Mouse (Mus musculus) kidney, postnatal 0 days (tissue): Measurements from ENCODE around the gene Cdh13. TPM values are rescaled to one million over a fixed set of nuclear protein-coding genes. Genes with fewer than 3 reads are reported as not detected.

Source experiments
- ATAC-seq: fragments of 200-750 bp; cut with Nextera tagmentation; replicated peaks from 2 replicates; pipeline ENCODE4 v1.8.0; 2017; ENCODE audit warnings: low read depth, moderate number of reproducible peaks, moderate TSS enrichment, moderate library complexity; ENCODE audit not compliant: low FRiP score
- DNase-seq: peaks from one replicate; pipeline ENCODE4 v3.0.0-alpha.2; 2016; ENCODE audit warnings: low spot score
- H3K27ac ChIP-seq: fragments of 300-500 bp; sonication (generic); 2 replicates; pipeline ENCODE4 v1.5.1; 2014; ENCODE audit warnings: mild to moderate bottlenecking
- H3K27me3 ChIP-seq: fragments of 300-500 bp; sonication (generic); 2 replicates; pipeline ENCODE4 v1.6.1; 2014; ENCODE audit warnings: low read length, mixed read lengths; ENCODE audit not compliant: insufficient read depth
- H3K36me3 ChIP-seq: fragments of 300-500 bp; sonication (generic); 2 replicates; pipeline ENCODE4 v1.6.1; 2014; ENCODE audit warnings: low read length, mixed read lengths; ENCODE audit not compliant: insufficient read depth
- H3K4me1 ChIP-seq: fragments of 300-500 bp; sonication (generic); replicated peaks from 2 replicates; pipeline ENCODE4 v1.6.1; 2014; ENCODE audit warnings: antibody characterized with exemption, low read length, mixed read lengths; ENCODE audit not compliant: insufficient read depth
- H3K4me2 ChIP-seq: fragments of 300-500 bp; sonication (generic); 2 replicates; pipeline ENCODE4 v1.6.1; 2014; ENCODE audit warnings: mild to moderate bottlenecking, low read length, moderate library complexity, mixed read lengths
- H3K4me3 ChIP-seq: fragments of 300-500 bp; sonication (generic); replicated peaks from 2 replicates; pipeline ENCODE4 v1.5.1; 2014; ENCODE audit warnings: low read depth, low read length
- H3K9ac ChIP-seq: fragments of 300-500 bp; sonication (generic); 2 replicates; pipeline ENCODE4 v1.6.1; 2014; ENCODE audit warnings: low read depth, low read length
- H3K9me3 ChIP-seq: fragments of 300-500 bp; sonication (generic); replicated peaks from 2 replicates; pipeline ENCODE4 v1.6.1; 2016; ENCODE audit warnings: low read length, inconsistent platforms, mixed read lengths
- CTCF ChIP-seq: IDR thresholded peaks from 2 replicates; pipeline ENCODE4 v1.5.1; 2016; ENCODE audit warnings: antibody characterized with exemption, low read depth, mild to moderate bottlenecking, moderate library complexity
- WGBS: fragments of 180-500 bp; shearing (Covaris S2); extraction: QIAGEN DNeasy Blood & Tissue Kit; methylation state at CpG from one replicate; pipeline ENCODE4 v1.1.7; 2014; 5-methylcytosine and 5-hydroxymethylcytosine counted together
- polyA plus RNA-seq: library from polyadenylated mRNA; unstranded; fragments of >200 nt; fragmentation: Nextera tagmentation; extraction: Ambion mirVana; gene quantifications from 2 replicates; pipeline ENCODE4 v1.2.1, GENCODE M21; 2015

Cdh13 gene
- polyA plus RNA-seq, 1 experiment from 2014 or later = 3.9 TPM

DNA sequence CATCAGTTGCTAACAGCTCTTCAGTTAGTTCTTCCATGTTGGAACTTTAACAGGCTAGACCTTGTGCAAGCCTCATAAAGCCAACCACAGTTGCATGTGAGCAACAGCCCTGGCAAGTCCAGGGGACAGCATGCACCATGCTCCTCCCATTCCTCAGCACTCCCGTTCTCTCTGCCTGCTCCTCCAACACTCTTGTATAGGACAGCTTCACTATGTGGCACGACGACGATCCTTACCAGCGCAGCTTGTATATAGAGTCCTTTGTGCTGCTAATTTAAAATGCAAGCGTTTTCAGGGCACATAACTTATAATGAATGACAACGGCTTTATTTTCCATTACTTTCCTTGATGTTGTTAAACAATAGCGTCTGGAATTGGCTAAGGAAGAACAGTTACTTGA lies 654.5 kb downstream of the Cdh13 start:
- Histone ChIP-seq H3K9ac (no peak overlapping the region), H3K9me3 (no peaks in the 10 kb centered on the region), H3K4me1 (no peaks in the 10 kb centered on the region), H3K36me3 (no peaks in the 10 kb centered on the region), H3K4me2 (no peak overlapping the region), H3K27me3 (no peaks in the 10 kb centered on the region), H3K4me3 (no peak overlapping the region), H3K27ac (no peak overlapping the region)
- WGBS = 38% methylated on average over 8 of the region's 8 CpGs
- no peak for TF ChIP-seq CTCF
- DNase-seq = no peak
- no peak for ATAC-seq

DNA sequence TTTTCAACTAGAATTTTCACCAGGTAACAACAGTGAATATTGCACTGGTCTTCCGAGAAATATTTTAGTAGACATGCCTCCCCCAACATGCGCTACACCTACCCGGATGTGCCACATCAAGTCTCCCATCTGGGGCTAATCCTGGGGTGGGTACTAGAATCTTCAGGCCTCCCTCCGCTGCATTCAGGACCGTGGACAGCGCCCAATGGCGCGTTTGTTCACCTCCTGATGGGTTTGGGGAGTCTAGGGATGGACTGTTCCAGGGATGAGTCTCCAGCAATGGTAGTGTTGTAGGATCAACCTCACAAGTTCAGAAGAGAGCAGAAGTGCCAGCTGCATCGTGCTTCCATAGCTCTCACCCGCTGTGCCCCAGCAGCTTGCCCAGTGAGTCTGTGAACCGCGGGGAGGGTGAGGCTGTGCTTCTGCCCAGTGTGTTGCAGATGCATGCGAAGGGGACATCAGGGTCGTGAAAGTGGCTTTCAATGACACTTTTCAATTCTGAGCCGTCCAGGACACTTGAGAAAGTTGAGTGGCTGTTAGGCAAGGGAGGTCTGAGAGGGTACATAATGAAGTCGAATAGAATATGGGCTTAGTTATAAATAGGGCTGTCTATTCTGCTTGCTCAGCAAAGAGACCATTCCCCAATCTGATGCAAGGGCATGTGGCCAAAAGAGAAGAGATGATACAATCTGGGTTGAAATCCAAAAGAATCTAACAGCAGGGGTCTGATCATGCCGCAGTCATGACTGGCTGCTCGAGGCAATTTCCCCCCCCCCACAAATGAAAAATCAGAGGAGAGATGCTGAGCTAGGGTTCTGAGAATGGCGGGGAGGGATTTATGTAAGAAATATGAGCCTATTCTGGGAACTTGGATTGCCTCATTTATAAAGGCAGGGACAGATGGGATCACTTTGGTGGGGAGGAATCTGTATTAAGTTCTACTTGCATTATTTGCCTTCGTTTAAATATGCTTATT lies 668.5 kb downstream of the Cdh13 start:
- Histone ChIP-seq H3K4me1 (no peaks in the 10 kb centered on the region), H3K9me3 (no peaks in the 10 kb centered on the region), H3K4me3 (no peak overlapping the region), H3K9ac (no peak overlapping the region), H3K27me3 (no peaks in the 10 kb centered on the region), H3K36me3 (no peaks in the 10 kb centered on the region), H3K4me2 (no peak overlapping the region), H3K27ac (no peak overlapping the region)
- DNase-seq = peak; percentile 32
- ATAC-seq = no peak
- TF ChIP-seq CTCF = no peak
- 61% methylated on average over 20 of the region's 20 CpGs for WGBS

DNA sequence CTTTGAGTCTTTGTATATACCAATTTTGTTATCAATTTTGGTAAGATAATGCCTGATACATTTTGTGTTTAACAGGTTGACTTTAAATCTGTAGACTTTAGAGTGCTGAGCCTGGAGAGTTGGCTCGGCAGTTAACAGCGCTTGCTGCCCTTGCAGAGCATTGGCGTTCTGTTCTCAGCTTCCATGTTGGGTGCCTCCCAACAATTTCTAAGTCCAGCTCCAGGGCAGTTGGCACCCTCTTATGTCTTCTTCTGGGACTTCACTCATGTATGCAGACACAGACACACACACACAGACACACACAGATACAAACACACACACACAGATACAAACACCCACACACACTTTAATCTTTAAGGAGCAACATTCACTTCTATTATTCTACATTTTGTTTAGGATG lies 672.6 kb downstream of the Cdh13 start:
- no peaks in the 10 kb centered on the region for H3K4me1 ChIP-seq
- 89% methylated on average over 3 of the region's 3 CpGs for WGBS
- no peak overlapping the region for H3K9ac ChIP-seq
- no peaks in the 10 kb centered on the region for H3K27me3 ChIP-seq
- no peak for TF ChIP-seq CTCF
- H3K4me3 ChIP-seq = no peak overlapping the region
- H3K4me2 ChIP-seq = no peak overlapping the region
- no peak overlapping the region for H3K27ac ChIP-seq
- H3K36me3 ChIP-seq = no peaks in the 10 kb centered on the region
- no peaks in the 10 kb centered on the region for H3K9me3 ChIP-seq
- DNase-seq = no peak
- ATAC-seq = no peak

DNA sequence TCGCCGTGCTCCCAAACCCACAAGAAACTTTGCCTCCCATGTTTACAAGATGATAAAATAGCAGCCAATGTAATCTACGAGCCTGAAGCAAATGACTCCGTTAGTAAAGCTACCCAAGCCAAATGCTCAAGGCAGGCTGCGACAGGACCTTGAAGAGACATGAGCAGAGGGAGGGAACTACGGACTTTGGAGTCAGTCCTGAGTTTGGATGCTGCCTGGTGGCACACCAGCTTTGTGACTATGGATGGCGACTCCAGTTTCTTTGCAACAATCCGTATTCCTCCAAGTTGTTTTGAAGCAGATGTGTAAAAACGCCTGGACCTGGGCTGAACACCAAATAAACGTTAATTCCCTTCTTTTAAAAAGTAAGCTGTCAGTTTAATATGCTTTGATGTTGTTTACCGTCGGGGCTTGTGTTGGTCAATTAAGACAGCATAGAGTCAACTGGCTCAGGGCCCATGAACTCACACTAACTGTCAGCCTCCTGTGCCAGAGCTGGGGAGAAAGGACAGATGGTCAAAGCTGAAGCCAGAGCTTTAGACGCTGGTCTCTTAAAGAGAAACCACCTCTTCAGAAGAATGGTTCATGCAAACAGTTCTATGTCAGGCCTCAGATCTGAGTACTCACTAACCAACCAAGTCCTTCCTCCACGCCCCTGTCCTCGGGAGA lies 678.5 kb downstream of the Cdh13 start:
- WGBS = 59% methylated on average over 15 of the region's 15 CpGs
- no peak overlapping the region for H3K9ac ChIP-seq
- H3K27ac ChIP-seq = no peak overlapping the region
- H3K4me3 ChIP-seq = no peak overlapping the region
- no peak overlapping the region for H3K4me2 ChIP-seq
- DNase-seq = no peak
- H3K4me1 ChIP-seq = no peaks in the 10 kb centered on the region
- no peaks in the 10 kb centered on the region for H3K27me3 ChIP-seq
- ATAC-seq = no peak
- H3K9me3 ChIP-seq = no peaks in the 10 kb centered on the region
- H3K36me3 ChIP-seq = no peaks in the 10 kb centered on the region
- TF ChIP-seq CTCF = no peak

DNA sequence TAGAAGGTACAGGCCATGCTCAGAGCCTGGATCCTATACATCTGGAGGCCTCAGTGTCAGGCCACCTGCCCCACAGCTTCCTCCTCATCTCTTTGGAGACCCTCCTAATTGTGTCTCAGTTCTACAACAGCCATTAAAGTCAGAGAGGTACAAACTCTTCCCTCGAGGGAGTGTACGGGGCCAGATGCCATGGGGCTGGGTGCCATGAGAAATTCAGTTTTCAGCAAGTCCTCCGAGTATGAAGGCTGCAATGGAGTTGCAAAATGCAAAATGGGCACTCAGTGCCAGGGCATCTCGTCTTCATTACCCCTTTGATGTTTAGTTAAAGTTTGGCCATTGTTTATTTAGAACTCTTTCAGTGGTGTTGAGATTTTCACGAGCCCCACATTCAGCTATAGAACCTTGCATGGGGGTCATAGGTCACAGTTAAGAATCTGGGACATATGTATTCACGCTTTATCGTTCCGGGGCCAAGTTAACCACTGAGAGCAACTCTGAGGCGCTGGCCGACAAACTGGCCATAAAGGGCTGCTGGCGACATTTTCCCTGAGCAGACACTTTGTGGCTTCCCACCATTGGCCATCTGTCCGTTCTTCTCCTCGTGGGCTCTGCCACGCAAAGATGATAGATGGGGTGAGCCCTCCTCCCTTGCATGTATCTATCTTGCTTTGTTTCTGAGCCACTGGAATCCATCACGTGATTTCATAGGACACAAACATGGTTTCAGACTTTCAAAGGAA lies 681.7 kb downstream of the Cdh13 start:
- 85% methylated on average over 15 of the region's 15 CpGs for WGBS
- TF ChIP-seq CTCF = no peak
- no peak for ATAC-seq

DNA sequence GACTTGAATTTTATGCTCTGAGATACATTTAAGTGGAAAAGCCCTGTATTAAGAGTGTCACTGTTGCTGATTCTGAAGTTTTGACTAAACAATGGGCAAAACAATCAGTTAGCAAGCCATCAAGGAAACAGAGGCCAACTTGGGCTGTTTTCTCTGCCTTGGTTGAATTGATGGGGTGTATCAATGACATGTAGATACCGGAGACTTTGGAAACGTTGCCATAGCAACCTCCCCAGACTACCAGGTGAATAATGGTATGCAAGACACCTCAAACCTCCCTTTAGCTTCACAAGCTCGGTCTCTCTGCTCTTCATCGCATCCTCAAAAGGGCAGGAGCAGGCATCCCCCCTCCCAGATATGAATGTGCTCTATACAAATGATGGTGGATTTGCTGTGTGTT lies 685.4 kb downstream of the Cdh13 start:
- Histone ChIP-seq H3K4me3 (no peak overlapping the region), H3K4me1 (no peaks in the 10 kb centered on the region), H3K27me3 (no peaks in the 10 kb centered on the region), H3K36me3 (no peaks in the 10 kb centered on the region), H3K27ac (no peak overlapping the region), H3K4me2 (no peak overlapping the region), H3K9ac (no peak overlapping the region), H3K9me3 (no peaks in the 10 kb centered on the region)
- TF ChIP-seq CTCF = no peak
- no peak for DNase-seq
- 45% methylated on average over 4 of the region's 4 CpGs for WGBS
- ATAC-seq = no peak

More for the DNA sequence above, 681.7 kb downstream of the Cdh13 start:
- Histone ChIP-seq H3K9me3 (no peaks in the 10 kb centered on the region), H3K27me3 (no peaks in the 10 kb centered on the region), H3K9ac (no peak overlapping the region), H3K4me2 (no peak overlapping the region), H3K4me1 (no peaks in the 10 kb centered on the region), H3K4me3 (no peak overlapping the region), H3K36me3 (no peaks in the 10 kb centered on the region), H3K27ac (no peak overlapping the region)
- no peak for DNase-seq
